Mouse (Mus musculus) olfactory bulb, adult 2 months (tissue): ENCODE measurements at regions not wholly inside any gene's neighbourhood (a gene's known extent, or its start where the extent isn't known, plus 50 kb on each side); places are given as distances from the start of the nearest gene placed in this dataset.

ENCODE experiments used
- CTCF ChIP-seq: fragments of 200-500 bp; IDR thresholded peaks from 2 replicates; pipeline ENCODE4 v1.5.1; 2012; ENCODE audit warnings: low read depth, mild to moderate bottlenecking, low read length, moderate library complexity; ENCODE audit not compliant: insufficient read depth
- POLR2A ChIP-seq: fragments of 200-500 bp; IDR thresholded peaks from 2 replicates; pipeline ENCODE4 v1.6.1; 2012; ENCODE audit warnings: mild to moderate bottlenecking, low read depth, low read length, moderate library complexity; ENCODE audit not compliant: insufficient read depth

GRCm38 (mm10) chr15:27089155-27089554 is 193.8 kb upstream of the Fbxl7 start:
- TF ChIP-seq CTCF (no peak), POLR2A (no peak)
